Mouse (Mus musculus) left cerebral cortex, adult 11 months (tissue): ENCODE measurements around the gene Rgl3.
A peak's percentile ranks its signal among the peaks of the same experiment; 100 is the strongest.

Experiments
- DNase-seq: peaks from one replicate; pipeline ENCODE4 v3.0.0; 2022; ENCODE audit warnings: low spot score

Rgl3 gene

GRCm38 (mm10) chr9:21989230-21990110 is at the start of gene Rgl3:
Rgl3 (minus strand) TSS chr9:21989446.
- DNase-seq, result no peak

- DNase-seq, result no peak
Measured at GRCm38 (mm10) chr9:22037826-22038225, 48.6 kb upstream of the Rgl3 start.

- DNase-seq, result no peak
Measured at GRCm38 (mm10) chr9:22035300-22036044, 46.2 kb upstream of the Rgl3 start.

GRCm38 (mm10) chr9:22030386-22030785 is 41.1 kb upstream of the Rgl3 start:
- DNase-seq, result no peak

- DNase-seq, result no peak
Measured at GRCm38 (mm10) chr9:22028467-22028866, 39.2 kb upstream of the Rgl3 start.

- DNase-seq, result no peak
Measured at GRCm38 (mm10) chr9:22024592-22024991, 35.3 kb upstream of the Rgl3 start.

GRCm38 (mm10) chr9:22017208-22017825 is 28.1 kb upstream of the Rgl3 start:
- no peak for DNase-seq

GRCm38 (mm10) chr9:22016245-22016644 is 27.0 kb upstream of the Rgl3 start:
- no peak for DNase-seq

- DNase-seq, result no peak
Measured at GRCm38 (mm10) chr9:22012731-22013130, 23.5 kb upstream of the Rgl3 start.

- DNase-seq, result no peak
Measured at GRCm38 (mm10) chr9:22011055-22011454, 21.8 kb upstream of the Rgl3 start.

GRCm38 (mm10) chr9:22004546-22004945 is 15.3 kb upstream of the Rgl3 start:
- DNase-seq, result no peak

GRCm38 (mm10) chr9:22003163-22003554 is 13.9 kb upstream of the Rgl3 start:
- DNase-seq, result peak; percentile 45

- DNase-seq, result peak; percentile 100
Measured at GRCm38 (mm10) chr9:22002194-22003162, 13.2 kb upstream of the Rgl3 start, which contains the start of the genes Ccdc151 and Prkcsh. Ccdc151 (minus strand) TSS chr9:22002634. Prkcsh (plus strand) TSS chr9:22002806.

- no peak for DNase-seq
Measured at GRCm38 (mm10) chr9:22001633-22002032, 12.4 kb upstream of the Rgl3 start.

GRCm38 (mm10) chr9:22000296-22000695 is 11.1 kb upstream of the Rgl3 start:
- no peak for DNase-seq

- no peak for DNase-seq
Measured at GRCm38 (mm10) chr9:21996178-21996867, 7.1 kb upstream of the Rgl3 start.

GRCm38 (mm10) chr9:21992227-21992626 is 3.0 kb upstream of the Rgl3 start:
- DNase-seq, result no peak

GRCm38 (mm10) chr9:21988421-21989101 is 685 bp downstream of the Rgl3 start:
- DNase-seq, result no peak

- no peak for DNase-seq
Measured at GRCm38 (mm10) chr9:21987592-21988342, 1.5 kb downstream of the Rgl3 start.
